Mouse (Mus musculus) MEL (cell line): ENCODE data around the gene Hcn4.

Experiments
- MXI1 ChIP-seq: IDR thresholded peaks from 2 replicates; pipeline ENCODE4 v1.6.1; 2011; ENCODE audit warnings: mild to moderate bottlenecking, low read depth, low read length, improper control_type of control experiment
- POLR2A ChIP-seq, 2 experiments: IDR thresholded peaks; 2 replicates each; pipeline ENCODE4 v1.6.1; 2011 to 2012; ENCODE audit warnings: low read length in 2 of 2, mild to moderate bottlenecking in 2 of 2, control low read depth in 1 of 2, improper control_type of control experiment in 1 of 2, low read depth in 1 of 2, moderate library complexity in 1 of 2; ENCODE audit not compliant: control insufficient read depth in 1 of 2, insufficient read depth in 1 of 2, poor library complexity in 1 of 2
- ZKSCAN1 ChIP-seq: IDR thresholded peaks from 2 replicates; pipeline ENCODE4 v1.6.1; 2012; ENCODE audit warnings: low read depth, mild to moderate bottlenecking, inconsistent platforms, low read length, improper control_type of control experiment, moderate library complexity
- ZNF384 ChIP-seq: IDR thresholded peaks from 2 replicates; pipeline ENCODE4 v1.6.1; 2012; ENCODE audit warnings: low read depth, mild to moderate bottlenecking, inconsistent platforms, low read length, improper control_type of control experiment

DNA sequence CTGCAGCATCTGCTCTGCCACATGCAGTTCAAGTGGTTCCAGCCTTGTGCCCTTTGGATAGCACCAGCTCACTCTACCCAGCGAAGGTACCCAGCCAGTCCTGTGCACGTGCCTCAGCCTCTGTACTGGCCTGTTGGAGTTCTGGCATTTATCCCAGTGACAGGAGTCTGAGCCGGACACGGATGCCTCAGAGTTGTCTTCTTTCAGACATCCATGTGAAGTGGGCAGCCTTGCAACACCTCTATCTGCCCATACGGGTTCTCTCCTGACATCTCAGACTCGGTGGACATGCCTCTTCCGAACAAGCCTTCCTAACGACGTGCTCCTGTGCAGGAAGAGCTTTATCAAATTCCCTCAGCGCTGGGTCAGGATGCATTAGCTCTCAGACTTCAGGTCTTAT, 47.9 kb downstream of the Hcn4 start:
- TF ChIP-seq POLR2A (IDR thresholded peaks at IDR 0.05; ENCODE audit: control insufficient read depth in 1 of 2, insufficient read depth in 1 of 2, low read depth in 1 of 2, low read length in 2 of 2, poor library complexity in 1 of 2) (no peak), MXI1 (no peak), ZNF384 (no peak), ZKSCAN1 (no peak)
